Mouse (Mus musculus): ENCODE results near the gene Suds3. TPM values are rescaled to one million over a fixed set of nuclear protein-coding genes. Genes with fewer than 3 reads are reported as not detected.

Gene Suds3
- polyA plus RNA-seq (2017; shearing (Covaris generic)) = 4.7 TPM

GRCm38 (mm10) chr5:117115836-117116366 is at the start of gene Suds3:
Gene Suds3, minus strand, starts transcription at chr5:117116113.

GRCm38 (mm10) chr5:117119777-117120488 is 4.0 kb upstream of the Suds3 start, which contains the start of gene Taok3:
Gene Taok3, plus strand, starts transcription at chr5:117120129.

Other genes starting within 250 kb of the Suds3 start
- 141 TPM for gene Taok3, start 4.0 kb upstream of the Suds3 start, polyA plus RNA-seq (2017; shearing (Covaris generic))
- 277 TPM for gene Pebp1, start 171.5 kb upstream of the Suds3 start, polyA plus RNA-seq (2017; shearing (Covaris generic))
- gene Vsig10, start 203.0 kb upstream of the Suds3 start, polyA plus RNA-seq (2017; shearing (Covaris generic)) = 11.3 TPM
- gene Wsb2, start 241.2 kb upstream of the Suds3 start, polyA plus RNA-seq (2017; shearing (Covaris generic)) = 6.6 TPM

Data from activated CD4-positive, CD25-positive, alpha-beta regulatory T cell, adult 9 weeks (primary cell).